Mouse (Mus musculus): Measurements from ENCODE around the gene Plce1. TPM values are rescaled to one million over a fixed set of nuclear protein-coding genes. Genes with fewer than 3 reads are reported as not detected.
"Not testable (repeated sequence)": the region's sequence is repeated elsewhere in the genome, so short reads cannot be mapped to it uniquely, and the experiment has no call there.

Gene Plce1
- polyA plus RNA-seq, 1 experiment from 2014 or later = not detected

GRCm38 (mm10) chr19:38621546-38621945, 140.6 kb downstream of the Plce1 start:
- Histone ChIP-seq H3K27ac (no peak overlapping the region), H3K36me3 (ENCODE audit: inconsistent target) (no peaks in the 10 kb centered on the region), H3K4me3 (ENCODE audit: inconsistent target) (no peak overlapping the region), H3K79me2 (ENCODE audit: inconsistent target) (no peaks in the 10 kb centered on the region)
- WGBS (ENCODE audit: missing documents) = 78% methylated on average over 10 of the region's 10 CpGs

DNA sequence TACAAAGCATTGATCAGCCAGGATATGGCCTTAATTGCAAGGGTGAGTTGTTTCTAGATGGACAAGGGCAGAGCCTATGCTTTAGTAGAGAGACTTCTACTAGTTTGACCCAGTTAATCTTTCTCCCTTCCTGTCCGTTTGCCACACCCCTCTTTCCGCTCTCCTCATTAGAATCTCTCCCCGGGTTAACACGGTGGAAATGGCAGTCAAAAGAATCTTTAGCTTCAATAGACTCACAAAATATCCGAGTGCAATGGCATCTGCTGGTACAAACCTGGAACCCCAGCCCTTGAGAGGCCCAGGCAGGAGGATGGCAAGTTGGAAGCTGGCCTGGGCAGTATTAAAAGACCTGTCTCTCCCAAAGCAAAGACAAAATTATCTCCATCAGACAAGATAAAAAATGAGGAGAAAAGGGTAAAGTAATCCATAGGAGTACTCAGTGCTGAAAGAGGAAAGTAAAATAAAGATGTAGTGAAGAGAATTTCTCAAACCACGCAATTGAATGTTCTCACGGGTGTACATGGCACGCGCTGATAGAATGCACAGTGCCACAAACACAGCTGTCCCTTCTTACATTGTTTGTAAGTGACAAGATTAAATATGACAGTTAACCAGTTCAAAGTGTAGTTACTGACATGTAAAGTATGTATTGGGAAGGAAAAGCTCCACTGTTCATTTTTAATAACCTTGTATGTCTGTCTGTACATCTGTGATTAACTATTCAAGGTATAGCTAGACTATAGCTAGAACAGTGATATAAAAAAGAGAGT, 145.5 kb downstream of the Plce1 start:
- Histone ChIP-seq H3K4me3 (ENCODE audit: inconsistent target) (no peak overlapping the region), H3K79me2 (ENCODE audit: inconsistent target) (no peaks in the 10 kb centered on the region), H3K27ac (no peak overlapping the region), H3K36me3 (ENCODE audit: inconsistent target) (no peaks in the 10 kb centered on the region)
- 88% methylated on average over 9 of the region's 9 CpGs for WGBS (ENCODE audit: missing documents)

GRCm38 (mm10) chr19:38627075-38627768, 146.3 kb downstream of the Plce1 start:
- 76% methylated on average over 9 of the region's 9 CpGs for WGBS (ENCODE audit: missing documents)
- H3K36me3 ChIP-seq (ENCODE audit: inconsistent target) = no peaks in the 10 kb centered on the region
- H3K79me2 ChIP-seq (ENCODE audit: inconsistent target) = no peaks in the 10 kb centered on the region
- H3K4me3 ChIP-seq (ENCODE audit: inconsistent target) = no peak overlapping the region
- no peak overlapping the region for H3K27ac ChIP-seq

- H3K27ac ChIP-seq = no peak overlapping the region
- no peak overlapping the region for H3K4me3 ChIP-seq (ENCODE audit: inconsistent target)
- no peaks in the 10 kb centered on the region for H3K36me3 ChIP-seq (ENCODE audit: inconsistent target)
- H3K79me2 ChIP-seq (ENCODE audit: inconsistent target) = no peaks in the 10 kb centered on the region
- WGBS (ENCODE audit: missing documents) = 63% methylated on average over 3 of the region's 3 CpGs
These were observed 151.3 kb downstream of the Plce1 start for GRCm38 (mm10) chr19:38632251-38632650.

GRCm38 (mm10) chr19:38633306-38633705, 152.4 kb downstream of the Plce1 start:
- Histone ChIP-seq H3K4me3 (ENCODE audit: inconsistent target) (no peak overlapping the region), H3K27ac (no peak overlapping the region), H3K79me2 (ENCODE audit: inconsistent target) (no peaks in the 10 kb centered on the region), H3K36me3 (ENCODE audit: inconsistent target) (no peaks in the 10 kb centered on the region)
- WGBS (ENCODE audit: missing documents) = 85% methylated on average over 5 of the region's 5 CpGs

- H3K4me3 ChIP-seq (ENCODE audit: inconsistent target) = no peak overlapping the region
- 90% methylated on average over 3 of the region's 3 CpGs for WGBS (ENCODE audit: missing documents)
- H3K27ac ChIP-seq = no peak overlapping the region
- no peaks in the 10 kb centered on the region for H3K79me2 ChIP-seq (ENCODE audit: inconsistent target)
- no peaks in the 10 kb centered on the region for H3K36me3 ChIP-seq (ENCODE audit: inconsistent target)
These were observed 158.1 kb downstream of the Plce1 start for GRCm38 (mm10) chr19:38639050-38639449.

DNA sequence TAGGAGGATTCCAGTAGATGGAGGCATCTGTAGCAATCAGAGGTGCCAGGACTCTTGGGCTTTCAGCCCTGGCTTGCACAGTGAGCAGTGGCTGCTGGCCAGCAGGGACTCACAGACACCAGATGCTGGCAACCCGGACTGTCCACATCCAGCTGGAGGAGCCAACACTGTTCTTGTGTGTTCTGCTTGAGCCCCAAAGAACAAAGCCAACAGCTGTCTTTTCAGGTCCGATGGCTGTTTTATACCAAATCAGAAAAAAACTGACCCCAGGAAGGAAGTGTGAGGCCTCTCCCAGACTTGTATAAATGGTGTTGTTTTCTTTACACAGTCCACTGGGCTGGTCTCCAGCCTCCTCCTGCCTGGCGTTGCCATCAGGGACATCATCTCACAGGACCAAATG, 158.9 kb downstream of the Plce1 start:
- no peak overlapping the region for H3K27ac ChIP-seq
- H3K79me2 ChIP-seq (ENCODE audit: inconsistent target) = no peaks in the 10 kb centered on the region
- H3K4me3 ChIP-seq (ENCODE audit: inconsistent target) = no peak overlapping the region
- WGBS (ENCODE audit: missing documents) = 54% methylated on average over 3 of the region's 3 CpGs
- no peaks in the 10 kb centered on the region for H3K36me3 ChIP-seq (ENCODE audit: inconsistent target)

DNA sequence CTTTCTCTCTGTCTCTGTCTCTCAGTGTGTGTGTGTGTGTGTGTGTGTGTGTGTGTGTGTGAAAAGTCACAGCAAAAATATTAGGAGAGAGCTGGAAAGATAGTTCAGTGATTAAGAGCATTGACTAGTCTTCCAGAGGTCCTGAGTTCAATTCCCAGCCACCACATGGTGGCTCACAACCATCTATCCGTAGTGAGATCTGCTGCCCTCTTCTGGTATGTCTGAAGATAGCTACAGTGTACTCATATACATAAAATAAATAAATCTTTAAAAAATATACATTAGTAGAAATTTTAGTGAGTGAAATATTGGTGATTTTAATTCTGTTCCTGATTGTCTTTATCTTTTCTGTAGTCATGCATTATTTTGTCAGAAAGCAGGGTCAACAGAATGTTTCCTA, 161.6 kb downstream of the Plce1 start:
- H3K27ac ChIP-seq; H3K36me3 ChIP-seq (ENCODE audit: inconsistent target); H3K4me3 ChIP-seq (ENCODE audit: inconsistent target); H3K79me2 ChIP-seq (ENCODE audit: inconsistent target): not testable (repeated sequence)
- WGBS (ENCODE audit: missing documents) = 36% methylated on average over 1 of the region's 1 CpGs

DNA sequence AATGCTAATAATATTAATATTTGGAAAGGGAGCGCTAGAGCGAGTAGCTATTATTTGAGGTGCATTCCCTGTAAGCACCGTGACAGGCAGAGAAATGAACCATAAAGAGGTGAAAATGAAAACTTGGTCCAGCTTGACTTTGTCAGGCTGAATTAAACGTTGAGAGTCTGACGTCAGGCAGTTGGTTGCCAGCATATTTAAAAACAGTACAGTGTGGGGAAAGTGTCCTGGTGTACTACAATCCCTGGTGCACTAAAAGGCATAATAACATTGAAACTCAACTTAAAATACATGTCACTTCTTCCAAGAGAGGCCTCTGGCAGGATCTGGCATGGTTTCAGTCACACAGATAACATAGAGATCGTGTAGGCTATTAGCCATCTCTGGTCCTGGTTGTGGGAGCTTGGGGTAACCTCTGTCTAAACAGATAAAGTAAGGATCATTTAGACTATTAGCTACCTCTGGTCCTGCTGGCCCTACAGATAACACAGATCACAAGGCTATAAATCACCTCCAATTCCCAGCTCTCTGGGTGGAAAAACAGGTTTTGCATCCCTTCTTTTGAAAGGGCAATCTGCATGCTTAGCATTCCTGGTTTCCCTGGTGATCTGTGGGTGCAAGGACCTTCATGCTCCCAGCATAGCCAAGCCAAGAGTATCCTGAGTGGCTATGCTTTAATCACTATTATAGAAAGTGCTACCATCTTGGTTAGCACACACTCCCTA, 164.1 kb downstream of the Plce1 start:
- H3K79me2 ChIP-seq (ENCODE audit: inconsistent target) = no peaks in the 10 kb centered on the region
- no peaks in the 10 kb centered on the region for H3K36me3 ChIP-seq (ENCODE audit: inconsistent target)
- WGBS (ENCODE audit: missing documents) = 85% methylated on average over 6 of the region's 6 CpGs
- no peak overlapping the region for H3K27ac ChIP-seq
- no peak overlapping the region for H3K4me3 ChIP-seq (ENCODE audit: inconsistent target)

- no peak overlapping the region for H3K4me3 ChIP-seq (ENCODE audit: inconsistent target)
- 80% methylated on average over 13 of the region's 13 CpGs for whole genome bisulfite sequencing (ENCODE audit: missing documents)
- H3K79me2 ChIP-seq (ENCODE audit: inconsistent target) = no peaks in the 10 kb centered on the region
- no peak overlapping the region for H3K27ac ChIP-seq
- no peaks in the 10 kb centered on the region for H3K36me3 ChIP-seq (ENCODE audit: inconsistent target)
These were observed 177.1 kb downstream of the Plce1 start for GRCm38 (mm10) chr19:38657980-38658379.

DNA sequence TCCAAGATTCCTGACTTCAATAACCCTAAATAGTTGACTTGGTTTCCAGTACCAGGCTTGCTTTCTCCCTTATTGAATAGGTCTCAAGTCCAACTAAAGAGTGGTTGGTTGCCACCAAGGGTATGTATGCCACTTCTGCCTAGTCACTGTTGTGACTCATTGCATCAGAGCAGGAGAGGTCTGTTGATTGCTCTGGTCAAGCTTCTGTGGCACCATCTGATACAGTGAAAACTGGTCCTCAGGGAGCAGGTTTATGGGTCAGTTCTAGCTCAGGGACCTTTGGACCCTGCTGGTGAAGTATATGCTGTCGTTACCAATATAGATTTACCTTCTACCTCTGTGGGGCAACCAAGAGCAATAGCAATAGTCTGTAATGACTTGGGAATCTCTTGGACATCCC, 184.5 kb downstream of the Plce1 start:
- WGBS (ENCODE audit: missing documents) = 80% methylated on average over 1 of the region's 1 CpGs
- H3K36me3 ChIP-seq (ENCODE audit: inconsistent target) = no peaks in the 10 kb centered on the region
- no peaks in the 10 kb centered on the region for H3K79me2 ChIP-seq (ENCODE audit: inconsistent target)
- H3K27ac ChIP-seq = no peak overlapping the region
- no peak overlapping the region for H3K4me3 ChIP-seq (ENCODE audit: inconsistent target)

DNA sequence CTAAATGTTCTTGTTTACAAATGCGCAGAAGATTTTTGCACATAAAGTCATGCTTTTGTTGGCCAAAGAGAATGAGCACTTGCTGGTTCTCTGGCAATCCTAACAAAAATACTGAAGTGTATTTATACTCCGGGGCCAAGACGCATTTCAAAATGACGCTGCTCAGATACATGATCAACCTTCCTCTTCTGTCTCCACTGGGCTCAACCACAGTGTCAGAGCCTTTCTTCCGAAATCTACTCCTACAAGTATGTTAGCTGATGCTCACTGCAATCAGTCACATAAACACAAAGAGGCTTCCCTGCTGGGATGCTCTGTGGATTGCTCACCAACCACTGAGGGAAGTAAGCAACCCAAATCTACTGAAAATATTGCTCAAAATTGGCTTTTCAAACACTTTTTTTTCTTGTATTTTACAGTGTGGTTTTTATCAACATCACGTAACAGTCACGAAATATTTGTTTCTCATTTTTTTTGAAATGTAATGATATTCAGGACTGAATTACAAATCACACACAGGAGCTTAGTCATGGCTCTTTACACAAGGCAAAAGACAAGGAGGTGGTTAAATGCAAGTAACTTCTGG, 191.2 kb downstream of the Plce1 start:
- no peak overlapping the region for H3K27ac ChIP-seq
- no peaks in the 10 kb centered on the region for H3K36me3 ChIP-seq (ENCODE audit: inconsistent target)
- H3K4me3 ChIP-seq (ENCODE audit: inconsistent target) = no peak overlapping the region
- 92% methylated on average over 7 of the region's 7 CpGs for WGBS (ENCODE audit: missing documents)
- no peaks in the 10 kb centered on the region for H3K79me2 ChIP-seq (ENCODE audit: inconsistent target)

DNA sequence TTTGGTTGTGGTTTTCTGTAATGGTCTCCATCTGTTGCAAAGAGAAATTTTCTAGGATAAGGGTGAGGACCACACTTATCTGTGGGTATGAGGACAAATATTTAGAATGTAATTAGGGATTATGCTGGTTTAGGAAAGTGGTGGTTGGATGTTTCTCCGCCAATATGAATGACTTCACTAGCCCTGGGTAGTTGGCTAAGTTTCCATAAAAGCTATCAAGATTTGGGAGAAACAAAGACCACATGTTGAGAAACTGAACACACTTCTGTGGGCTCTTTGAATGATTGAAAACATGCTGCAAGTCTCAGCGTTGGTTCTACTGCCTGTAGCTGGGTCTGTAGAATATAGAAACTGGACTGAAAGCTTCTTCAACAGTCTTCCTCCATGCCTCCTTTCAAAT, 193.0 kb downstream of the Plce1 start:
- WGBS (ENCODE audit: missing documents) = 92% methylated on average over 2 of the region's 2 CpGs

GRCm38 (mm10) chr19:38678655-38679054, 197.7 kb downstream of the Plce1 start:
- no peak overlapping the region for H3K4me3 ChIP-seq (ENCODE audit: inconsistent target)
- H3K27ac ChIP-seq = no peak overlapping the region
- WGBS (ENCODE audit: missing documents) = 87% methylated on average over 5 of the region's 5 CpGs
- no peaks in the 10 kb centered on the region for H3K79me2 ChIP-seq (ENCODE audit: inconsistent target)
- no peaks in the 10 kb centered on the region for H3K36me3 ChIP-seq (ENCODE audit: inconsistent target)

More for the DNA sequence above, 193.0 kb downstream of the Plce1 start:
- no peaks in the 10 kb centered on the region for H3K36me3 ChIP-seq (ENCODE audit: inconsistent target)
- H3K79me2 ChIP-seq (ENCODE audit: inconsistent target) = no peaks in the 10 kb centered on the region
- H3K4me3 ChIP-seq (ENCODE audit: inconsistent target) = no peak overlapping the region
- H3K27ac ChIP-seq = no peak overlapping the region

DNA sequence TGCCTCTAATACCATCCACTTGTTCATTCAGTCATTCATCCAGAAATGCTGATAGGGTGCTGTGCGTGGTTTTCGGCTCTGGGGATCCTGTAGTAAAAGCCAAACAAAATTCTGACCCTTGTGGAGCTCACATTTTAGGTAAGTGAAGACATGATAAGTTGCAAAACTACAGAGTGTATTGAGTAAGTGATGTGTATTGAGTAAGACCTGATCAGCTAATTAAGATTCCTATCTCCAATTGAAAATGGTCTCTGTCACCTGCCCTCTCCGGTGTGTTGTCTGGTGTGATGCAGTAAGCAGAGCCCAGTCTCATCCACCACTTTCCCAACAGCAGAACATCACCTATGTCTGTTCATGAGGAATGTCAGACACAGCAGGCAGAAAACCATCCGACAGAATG, 198.6 kb downstream of the Plce1 start:
- no peak overlapping the region for H3K27ac ChIP-seq
- H3K36me3 ChIP-seq (ENCODE audit: inconsistent target) = no peaks in the 10 kb centered on the region
- H3K79me2 ChIP-seq (ENCODE audit: inconsistent target) = no peaks in the 10 kb centered on the region
- H3K4me3 ChIP-seq (ENCODE audit: inconsistent target) = no peak overlapping the region
- 93% methylated on average over 4 of the region's 4 CpGs for WGBS (ENCODE audit: missing documents)
